Mouse (Mus musculus): Measurements from ENCODE around the gene Rras2.
A peak's percentile ranks its signal among the peaks of the same experiment; 100 is the strongest.

The Rras2 gene

GRCm38 (mm10) chr7:114028828-114029227 lies 88.8 kb downstream of the Rras2 start:
- DNase-seq (ENCODE audit: low read depth): no peak

DNA sequence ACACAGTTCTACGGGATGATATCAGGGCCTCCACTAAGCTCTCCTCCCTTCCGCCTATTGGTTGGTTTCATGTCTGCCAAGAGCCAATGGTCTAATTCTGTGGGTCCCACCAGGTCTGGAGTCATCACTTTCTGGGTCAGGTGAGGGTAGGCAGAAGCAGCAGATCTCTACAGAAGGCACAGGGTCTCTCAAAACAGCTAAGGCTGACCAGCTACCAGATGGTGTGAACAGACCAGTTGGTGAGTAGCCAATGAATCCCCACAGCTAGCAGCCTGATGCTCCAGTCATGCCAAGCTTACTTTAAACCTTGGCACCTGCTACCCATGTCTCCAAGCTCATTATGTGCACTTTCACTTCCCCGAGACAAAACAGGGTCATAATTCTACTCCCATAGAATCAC lies 90.2 kb downstream of the Rras2 start:
- no peak for DNase-seq (ENCODE audit: low read depth)

DNA sequence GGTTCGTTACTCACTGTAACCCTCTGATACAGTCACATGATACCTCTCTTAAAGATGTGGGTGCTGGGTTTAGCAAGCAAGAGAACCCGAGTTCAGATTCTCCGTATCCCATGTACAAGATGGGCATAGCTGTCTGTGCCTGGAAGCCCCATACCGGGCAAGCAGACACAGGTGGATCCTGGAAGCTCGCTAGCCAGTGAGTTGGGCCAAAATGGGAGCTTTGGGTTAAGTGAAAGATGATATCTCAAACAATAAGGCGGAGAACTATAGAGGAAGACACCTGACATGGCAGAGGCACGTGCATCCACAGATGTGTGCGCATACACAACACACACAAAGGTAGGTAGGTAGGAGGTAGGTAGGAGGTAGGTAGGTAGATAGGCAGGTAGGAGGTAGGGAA lies 90.7 kb downstream of the Rras2 start:
- DNase-seq (ENCODE audit: low read depth): no peak

GRCm38 (mm10) chr7:114020704-114021093 lies 96.9 kb downstream of the Rras2 start:
- peak; percentile 89 for DNase-seq (ENCODE audit: low read depth)

- DNase-seq (ENCODE audit: low read depth): no peak
Observed at GRCm38 (mm10) chr7:114020057-114020703, 97.4 kb downstream of the Rras2 start.

- DNase-seq (ENCODE audit: low read depth): no peak
Observed at GRCm38 (mm10) chr7:114018861-114019260, 98.7 kb downstream of the Rras2 start.

GRCm38 (mm10) chr7:114016001-114016949 lies 101.3 kb downstream of the Rras2 start:
- DNase-seq (ENCODE audit: low read depth): no peak

GRCm38 (mm10) chr7:114011726-114012443 lies 105.7 kb downstream of the Rras2 start:
- no peak for DNase-seq (ENCODE audit: low read depth)

DNA sequence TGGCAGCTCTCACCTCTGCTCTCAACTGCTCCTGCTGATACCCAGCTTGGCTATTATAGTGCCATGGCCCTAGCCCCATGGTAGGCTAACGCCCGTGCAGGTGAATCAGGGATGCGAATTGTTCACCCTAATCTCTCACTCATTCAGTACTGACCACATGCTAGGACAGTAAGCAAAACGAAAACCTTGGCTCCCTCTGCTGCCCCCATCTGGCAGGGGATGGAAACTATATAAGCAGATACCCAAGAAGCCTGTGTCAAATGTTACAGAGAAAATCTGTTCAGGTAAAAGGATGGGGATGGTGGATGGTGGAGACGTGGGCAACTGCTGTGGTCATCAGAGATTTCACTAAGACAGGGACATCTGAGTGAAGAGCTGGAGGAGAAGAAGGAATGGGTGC lies 110.0 kb downstream of the Rras2 start:
- DNase-seq (ENCODE audit: low read depth): peak; percentile 51

DNA sequence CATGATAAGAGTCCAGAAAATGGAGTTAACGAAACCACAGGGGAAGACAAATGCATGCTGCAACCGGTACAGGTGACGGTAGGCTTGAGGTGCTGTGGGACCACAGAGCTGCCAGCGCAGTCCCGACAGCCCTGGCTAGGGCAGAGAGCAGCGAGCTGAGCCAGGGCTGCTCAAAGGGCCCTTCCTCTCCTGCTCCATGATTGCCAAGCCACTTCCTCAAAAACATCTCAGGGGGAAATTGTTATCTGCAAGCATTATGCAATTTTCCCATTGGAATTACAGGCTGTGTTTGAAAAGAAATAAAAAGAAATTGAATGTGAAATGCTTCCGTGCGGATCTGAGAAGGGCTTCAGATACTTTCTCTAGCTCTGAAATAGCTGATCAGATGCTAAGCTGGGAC lies 111.1 kb downstream of the Rras2 start:
- no peak for DNase-seq (ENCODE audit: low read depth)

GRCm38 (mm10) chr7:114005499-114005898 lies 112.1 kb downstream of the Rras2 start:
- DNase-seq (ENCODE audit: low read depth): no peak

GRCm38 (mm10) chr7:114004171-114004570 lies 113.4 kb downstream of the Rras2 start:
- no peak for DNase-seq (ENCODE audit: low read depth)

DNA sequence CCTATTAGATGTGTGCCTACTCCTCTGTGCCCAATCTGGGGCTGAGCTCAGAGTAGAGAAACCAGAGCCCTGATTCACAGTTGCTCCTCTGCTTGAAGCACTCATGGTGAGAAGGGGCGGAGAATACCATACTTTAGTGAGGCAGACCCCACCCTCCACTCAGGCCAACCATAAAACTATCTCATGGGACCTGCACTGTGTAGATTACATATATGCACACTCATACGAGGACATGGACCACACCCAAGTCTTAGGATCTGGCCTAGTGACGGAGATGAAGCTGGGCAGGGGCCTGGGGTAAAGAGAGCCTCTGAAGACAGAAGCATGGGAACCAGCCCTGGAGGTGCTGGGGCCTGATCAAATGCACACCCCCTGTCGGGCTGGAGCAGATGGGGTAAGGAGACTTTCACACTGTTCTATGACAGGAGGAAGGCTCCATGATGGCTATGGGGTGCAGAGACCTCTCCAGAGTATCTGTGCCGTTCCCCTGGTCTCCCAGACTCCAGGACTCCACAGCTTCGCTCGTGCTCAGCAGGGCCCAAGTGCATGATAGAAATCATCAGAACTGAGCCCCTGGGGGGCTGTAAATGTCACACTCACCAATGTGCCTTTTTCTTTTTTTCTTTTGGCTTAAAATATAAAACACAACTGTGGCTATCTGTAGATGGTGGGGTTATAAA lies 119.8 kb downstream of the Rras2 start:
- DNase-seq (ENCODE audit: low read depth): no peak

Measured in induced T-regulatory cell, adult 2 months (primary cell).